Mouse (Mus musculus): ENCODE data around the gene Cmtr2.

GRCm38 (mm10) chr8:110265796-110266305, 50.4 kb downstream of the Cmtr2 start:
- TF ChIP-seq CTCF (IDR thresholded peaks at IDR 0.05) (no peak), POLR2A (IDR thresholded peaks at IDR 0.05; ENCODE audit: insufficient read depth, low read depth, low read length) (no peak)
